Mouse (Mus musculus): ENCODE measurements around the gene Adarb2.

Gene Adarb2

GRCm38 (mm10) chr13:8800576-8800975, 597.9 kb downstream of the Adarb2 start:
- DNase-seq (ENCODE audit: low spot score): no peak

- no peak for DNase-seq (ENCODE audit: low spot score)
Measured at GRCm38 (mm10) chr13:8805931-8806330, 603.3 kb downstream of the Adarb2 start.

Measured in c-Kit-positive CD71-positive TER-119-positive erythroid progenitor cells, embryonic 14.5 days (primary cell).